Mouse (Mus musculus): ENCODE measurements at regions not wholly inside any gene's neighbourhood (a gene's known extent, or its start where the extent isn't known, plus 50 kb on each side); places are given as distances from the start of the nearest gene placed in this dataset.
A peak's percentile ranks its signal among the peaks of the same experiment; 100 is the strongest.

DNA sequence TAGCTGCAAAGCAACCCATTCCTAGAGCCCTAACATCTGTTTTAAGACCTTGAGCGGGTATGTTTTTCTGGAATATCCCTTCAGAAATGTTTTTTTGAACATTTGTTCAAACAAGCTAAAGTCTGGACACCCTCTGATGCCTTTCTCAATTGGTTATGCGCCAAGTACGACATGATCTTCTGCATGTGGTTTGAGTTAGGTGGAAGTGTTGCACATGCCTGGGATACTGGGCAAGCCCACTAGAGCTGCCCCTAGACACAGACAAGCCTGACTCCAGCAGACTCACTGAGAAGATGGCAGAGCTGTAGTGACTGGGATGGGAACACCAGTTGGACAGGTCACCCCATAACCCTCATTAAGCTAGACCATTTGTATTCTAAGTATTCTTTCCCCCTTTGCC lies 153.2 kb upstream of the Cypt2 start:
- DNase-seq (ENCODE audit: extremely low read depth, insufficient read length, low spot score) = no peak

DNA sequence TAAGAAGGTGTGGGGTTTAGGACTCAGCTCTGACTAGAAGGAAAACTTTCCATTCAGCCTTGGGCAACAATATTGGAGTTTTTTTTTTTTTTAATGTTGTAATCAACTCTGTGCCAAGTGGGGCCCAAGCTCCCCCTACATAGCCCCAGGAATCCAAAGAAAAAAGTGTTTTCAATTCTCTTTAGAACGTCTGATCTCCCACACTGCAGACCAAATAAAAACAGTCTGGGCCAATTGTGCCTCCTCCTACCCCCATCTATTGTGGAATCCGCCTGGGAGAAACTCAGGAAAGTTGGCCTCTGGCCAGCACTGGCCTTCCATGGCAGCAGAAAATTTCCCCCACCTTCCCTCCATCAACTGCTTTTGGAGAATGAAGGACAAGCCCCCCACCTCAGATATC lies 133.3 kb upstream of the Cypt2 start:
- DNase-seq (ENCODE audit: extremely low read depth, insufficient read length, low spot score) = no peak

DNA sequence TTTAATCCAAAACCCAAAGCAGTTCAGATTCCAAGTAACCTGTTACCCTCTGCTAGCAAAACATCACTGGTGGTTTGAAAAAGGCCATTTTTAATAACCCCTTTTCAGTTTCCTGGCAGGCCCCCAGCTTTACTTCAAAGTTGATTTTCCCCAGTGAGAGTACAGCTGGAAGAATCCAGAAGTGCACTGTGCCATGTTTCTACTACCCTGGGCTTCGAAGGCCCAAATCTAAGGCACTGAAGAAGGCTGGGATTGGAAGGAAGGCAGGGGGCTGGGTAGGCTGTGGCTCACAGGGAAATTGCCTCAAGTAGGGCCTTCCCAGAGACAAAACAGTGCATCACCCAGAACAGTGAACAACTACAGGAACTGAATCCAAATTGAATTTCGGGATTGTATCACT lies 131.6 kb upstream of the Cypt2 start:
- no peak for DNase-seq (ENCODE audit: extremely low read depth, insufficient read length, low spot score)

DNA sequence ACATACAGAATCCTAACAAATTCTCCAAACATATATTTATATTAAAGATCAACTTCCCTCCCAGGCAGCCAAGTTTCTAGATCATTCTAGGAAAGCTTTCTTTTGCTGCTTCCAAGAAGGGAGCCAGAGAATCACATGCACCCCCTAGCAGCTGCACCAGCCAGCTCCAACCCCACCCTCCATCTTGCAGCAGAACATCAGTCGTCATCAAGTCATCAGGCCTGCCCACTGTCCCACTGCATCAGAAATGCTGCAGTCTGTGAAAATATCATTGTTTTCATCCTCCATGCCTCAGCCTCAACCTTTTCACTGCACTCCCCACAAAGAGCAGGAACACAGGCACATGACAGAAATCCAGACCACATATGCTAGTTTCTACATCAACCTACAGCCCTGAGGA lies 109.1 kb upstream of the Cypt2 start:
- DNase-seq (ENCODE audit: extremely low read depth, insufficient read length, low spot score) = no peak

DNA sequence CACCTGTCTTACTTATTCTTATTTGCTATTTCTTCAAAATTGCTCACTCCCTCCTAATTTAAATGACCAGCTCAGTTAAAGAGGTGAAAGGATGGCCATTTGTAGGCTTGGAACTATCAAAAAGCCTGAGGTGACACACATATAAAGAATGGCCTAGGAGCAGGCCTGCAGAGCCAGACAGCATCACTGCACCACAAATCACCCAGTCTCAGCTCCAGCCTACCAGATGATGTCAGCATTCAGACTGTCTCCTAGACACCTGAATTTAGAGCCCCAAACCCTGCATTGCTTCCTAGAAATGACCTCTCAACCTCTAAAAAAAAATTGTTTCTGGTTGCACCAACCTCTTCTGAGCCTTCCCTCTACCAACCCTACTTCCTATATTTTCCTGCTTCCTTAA lies 108.5 kb upstream of the Cypt2 start:
- DNase-seq (ENCODE audit: extremely low read depth, insufficient read length, low spot score) = no peak

DNA sequence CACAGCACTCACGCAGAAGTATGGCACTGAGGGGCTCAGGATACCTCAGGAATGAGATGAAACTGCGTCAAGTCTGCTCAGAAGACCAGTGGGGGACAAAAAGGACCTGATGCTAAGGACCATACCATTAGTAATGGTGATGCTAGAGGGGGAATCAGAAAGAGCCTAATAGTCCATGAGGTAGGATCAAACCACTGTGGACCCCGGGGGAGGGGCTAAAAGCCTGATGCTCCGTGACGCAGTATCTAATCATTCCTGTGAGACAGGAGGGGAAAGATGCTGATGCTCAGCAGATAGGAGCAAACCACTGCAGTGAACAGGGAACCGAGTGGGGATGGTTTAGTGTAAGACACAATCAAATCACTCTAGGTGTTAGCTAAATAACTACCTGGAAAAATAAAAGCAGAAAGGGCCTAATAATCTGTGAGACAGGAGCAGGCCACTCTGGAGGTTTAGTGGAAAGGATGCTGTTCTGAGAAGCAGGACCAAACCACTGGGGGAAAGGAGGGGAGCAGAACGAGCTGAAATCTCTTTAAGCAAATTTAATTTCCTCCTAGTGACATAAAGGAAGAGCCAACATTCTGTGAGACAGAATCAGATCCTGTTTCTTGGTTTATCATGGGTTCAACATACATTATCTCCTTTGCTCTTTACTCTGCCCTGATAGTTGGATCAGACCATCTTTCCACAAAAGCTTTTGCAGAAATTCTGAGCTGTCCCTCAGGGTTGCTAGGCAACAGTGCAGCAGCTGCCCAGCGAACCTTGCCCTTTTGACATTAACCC lies 107.7 kb upstream of the Cypt2 start:
- DNase-seq (ENCODE audit: extremely low read depth, insufficient read length, low spot score) = no peak

DNA sequence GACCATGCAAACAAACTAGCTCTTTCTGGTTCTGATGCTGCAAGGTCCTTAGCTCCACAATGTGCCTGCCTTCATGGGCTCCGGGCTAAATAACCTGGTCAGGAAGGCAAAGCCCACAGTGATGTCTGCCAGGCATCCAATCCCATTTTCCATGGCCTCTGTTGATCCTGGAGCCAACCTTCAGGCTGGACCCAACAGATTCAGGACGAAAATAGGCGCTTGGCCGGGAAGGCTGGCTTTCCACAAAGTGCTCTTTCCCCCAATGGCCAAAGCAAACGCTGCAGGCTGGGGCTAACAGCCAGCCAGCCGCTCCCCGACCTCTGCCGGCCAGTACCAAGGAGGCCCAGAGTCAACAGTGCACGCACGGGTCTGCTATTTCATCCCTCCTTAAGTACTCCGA lies 106.3 kb upstream of the Cypt2 start:
- DNase-seq (ENCODE audit: extremely low read depth, insufficient read length, low spot score) = no peak

DNA sequence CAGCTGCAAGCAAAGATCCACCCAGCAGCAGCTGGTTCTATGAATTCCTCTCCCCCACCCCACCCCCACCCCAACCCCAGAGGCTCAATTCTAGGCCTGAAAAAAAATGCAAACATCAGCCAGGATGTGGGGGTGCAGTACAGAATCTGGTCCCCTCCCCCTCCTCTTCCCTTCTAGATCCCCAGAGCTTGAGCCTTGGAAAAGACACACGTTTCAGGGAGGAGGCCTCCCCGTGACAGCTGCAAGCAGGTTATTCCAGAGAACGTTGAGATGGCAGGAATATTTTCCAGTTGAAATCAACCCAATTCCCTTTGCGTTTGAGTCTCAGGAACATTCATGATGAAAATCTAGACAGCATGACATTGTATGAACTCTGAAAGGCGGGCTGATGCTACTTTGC lies 86.2 kb upstream of the Cypt2 start:
- no peak for DNase-seq (ENCODE audit: extremely low read depth, insufficient read length, low spot score)

DNA sequence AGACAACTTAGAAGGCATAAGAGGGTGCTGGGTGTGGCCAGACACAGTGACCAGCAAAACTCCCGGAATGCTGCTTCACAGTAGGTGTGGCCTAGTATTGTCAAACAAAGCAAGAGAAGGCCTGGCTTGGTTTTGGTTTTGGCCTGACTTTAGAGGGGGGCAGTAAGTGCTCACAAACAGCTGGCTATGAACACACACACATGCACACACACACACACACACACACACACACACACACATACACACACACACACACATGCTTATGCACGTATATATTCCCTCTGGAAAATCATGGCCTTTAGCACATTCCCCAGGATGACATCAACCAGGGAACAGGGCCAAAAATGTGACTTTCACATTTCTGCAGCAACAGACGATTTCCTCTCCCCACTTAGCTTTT lies 78.6 kb upstream of the Cypt2 start:
- peak; percentile 16 for DNase-seq (ENCODE audit: extremely low read depth, insufficient read length, low spot score)

Measured in 3134 (cell line).